Mouse (Mus musculus) limb, embryonic 11.5 days (tissue): Measurements from ENCODE around the gene Yif1b. TPM values are rescaled to one million over a fixed set of nuclear protein-coding genes. Genes with fewer than 3 reads are reported as not detected.

Source experiments
- ATAC-seq: fragments of 200-750 bp; cut with Nextera tagmentation; 2 replicates; pipeline ENCODE4 v1.8.0; 2017; ENCODE audit warnings: low read depth; ENCODE audit not compliant: insufficient number of reproducible peaks, low FRiP score, low TSS enrichment
- DNase-seq: peaks from one replicate; pipeline ENCODE4 v3.0.0-alpha.2; 2015; ENCODE audit warnings: low spot score
- H3K27ac ChIP-seq: fragments of 300-500 bp; sonication (generic); replicated peaks from 2 replicates; pipeline ENCODE4 v1.5.1; 2014; ENCODE audit warnings: low read depth, mild to moderate bottlenecking, low read length
- H3K27me3 ChIP-seq: fragments of 300-500 bp; sonication (generic); 2 replicates; pipeline ENCODE4 v1.6.1; 2014; ENCODE audit warnings: mild to moderate bottlenecking, low read length, mixed read lengths; ENCODE audit not compliant: control insufficient read depth, insufficient read depth
- H3K36me3 ChIP-seq: fragments of 300-500 bp; sonication (generic); 2 replicates; pipeline ENCODE4 v1.6.1; 2014; ENCODE audit warnings: mild to moderate bottlenecking, low read length, moderate library complexity, mixed read lengths; ENCODE audit not compliant: control insufficient read depth, insufficient read depth
- H3K4me1 ChIP-seq: fragments of 300-500 bp; sonication (generic); 2 replicates; pipeline ENCODE4 v1.6.1; 2014; ENCODE audit warnings: low read length, mixed read lengths; ENCODE audit not compliant: control insufficient read depth, insufficient read depth
- H3K4me2 ChIP-seq: fragments of 300-500 bp; sonication (generic); 2 replicates; pipeline ENCODE4 v1.6.1; 2014; ENCODE audit warnings: low read depth, mild to moderate bottlenecking, moderate library complexity; ENCODE audit not compliant: severe bottlenecking
- H3K4me3 ChIP-seq: fragments of 300-500 bp; sonication (generic); 2 replicates; pipeline ENCODE4 v1.5.1; 2014; ENCODE audit warnings: low read depth, low read length
- H3K9ac ChIP-seq: fragments of 300-500 bp; sonication (generic); 2 replicates; pipeline ENCODE4 v1.6.1; 2014; ENCODE audit warnings: mild to moderate bottlenecking, low read length
- H3K9me3 ChIP-seq: fragments of 300-500 bp; sonication (generic); 2 replicates; pipeline ENCODE4 v1.6.1; 2016; ENCODE audit warnings: low read length; ENCODE audit not compliant: control insufficient read depth
- WGBS: fragments of 180-500 bp; shearing (Covaris S2); extraction: QIAGEN DNeasy Blood & Tissue Kit; methylation state at CpG from one replicate; pipeline ENCODE4 v1.1.7; 2014; 5-methylcytosine and 5-hydroxymethylcytosine counted together
- polyA plus RNA-seq: library from polyadenylated mRNA; unstranded; fragments of >200 nt; fragmentation: Nextera tagmentation; extraction: Ambion mirVana; gene quantifications from 2 replicates; pipeline ENCODE4 v1.2.1, GENCODE M21; 2014

Yif1b gene
- polyA plus RNA-seq, 1 experiment from 2014 or later, result 101 TPM

DNA sequence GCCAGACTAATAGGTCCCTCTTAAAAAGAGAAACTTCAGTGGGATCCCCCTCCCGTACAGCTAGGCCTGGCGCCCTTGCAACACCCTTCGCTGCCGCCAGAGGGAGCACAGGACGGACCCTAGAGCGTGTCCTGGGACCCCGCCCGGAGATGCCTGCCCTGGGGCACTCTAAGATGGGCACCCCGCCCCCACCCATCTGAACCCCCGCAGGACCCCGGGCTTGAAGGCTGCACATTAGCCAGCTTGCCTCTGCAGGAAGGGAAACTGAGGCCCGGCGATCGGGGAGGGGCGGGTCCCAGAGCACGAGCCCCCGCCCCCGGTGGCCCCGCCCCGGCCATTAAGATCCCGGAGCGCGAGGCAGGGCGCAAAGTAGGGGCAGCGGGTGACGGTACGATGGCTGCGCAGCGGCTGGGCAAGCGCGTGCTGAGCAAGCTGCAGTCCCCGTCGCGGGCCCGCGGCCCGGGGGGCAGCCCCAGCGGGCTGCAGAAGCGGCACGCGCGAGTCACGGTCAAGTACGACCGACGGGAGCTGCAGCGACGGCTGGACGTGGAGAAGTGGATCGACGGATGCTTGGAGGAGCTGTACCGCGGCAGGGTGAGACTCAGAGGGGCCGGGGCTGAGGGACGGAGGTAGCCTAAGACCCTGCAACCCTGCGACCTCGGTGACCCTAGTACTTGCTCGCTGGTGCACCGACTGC is 51.0 kb downstream of the Yif1b start, which contains the start of gene Ppp1r14a:
Gene Ppp1r14a (plus strand): TSS at position 367 of the 697 bp plus-strand sequence.
- ATAC-seq (no peak), DNase-seq (peak; percentile 92)
- peak within 1 kb of the TSS; percentile 53 for H3K4me3 ChIP-seq
- H3K36me3 ChIP-seq, result no peaks in the 10 kb centered on the region
- H3K4me1 ChIP-seq, result peaks cover 30% of the 10 kb centered on the region
- no peaks in the 10 kb centered on the region for H3K9me3 ChIP-seq
- H3K27me3 ChIP-seq, result peaks cover 3% of the 10 kb centered on the region; the same call in 1 of the 2 replicates
- no peak within 1 kb of the TSS for H3K27ac ChIP-seq
- H3K9ac ChIP-seq, result peak within 1 kb of the TSS; percentile 38
- WGBS, result under 1% methylated on average over 54 of the region's 59 CpGs
- peak within 1 kb of the TSS; percentile 79 for H3K4me2 ChIP-seq

DNA sequence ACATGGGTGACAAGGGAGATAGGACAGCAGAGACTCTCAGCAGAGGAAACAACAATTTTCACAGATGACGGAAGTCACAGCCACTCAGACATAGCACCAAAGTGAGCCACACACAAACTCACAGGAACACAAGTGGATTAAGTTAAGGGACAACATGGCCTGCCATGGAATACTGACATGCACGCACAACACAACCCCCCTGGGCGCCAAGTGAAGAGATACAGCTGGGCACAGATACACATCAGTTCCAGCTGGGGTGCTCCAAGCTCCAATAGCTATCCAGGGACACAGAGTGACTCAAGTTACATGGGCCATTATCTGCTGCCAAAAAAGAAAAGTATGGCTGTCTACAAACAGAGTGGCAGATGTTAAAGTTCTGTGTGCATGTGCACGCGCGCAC is 51.7 kb downstream of the Yif1b start:
- H3K9me3 ChIP-seq, result no peaks in the 10 kb centered on the region
- peaks cover 30% of the 10 kb centered on the region for H3K4me1 ChIP-seq
- H3K27me3 ChIP-seq, result peaks cover 3% of the 10 kb centered on the region; the same call in 1 of the 2 replicates
- ATAC-seq, result no peak
- WGBS, result 64% methylated on average over 6 of the region's 6 CpGs
- H3K4me2 ChIP-seq, result peak overlapping the region; percentile 79; the same call in 1 of the 2 replicates
- no peak for DNase-seq
- H3K36me3 ChIP-seq, result no peaks in the 10 kb centered on the region
- H3K27ac ChIP-seq, result no peak overlapping the region
- H3K4me3 ChIP-seq, result no peak overlapping the region
- no peak overlapping the region for H3K9ac ChIP-seq

DNA sequence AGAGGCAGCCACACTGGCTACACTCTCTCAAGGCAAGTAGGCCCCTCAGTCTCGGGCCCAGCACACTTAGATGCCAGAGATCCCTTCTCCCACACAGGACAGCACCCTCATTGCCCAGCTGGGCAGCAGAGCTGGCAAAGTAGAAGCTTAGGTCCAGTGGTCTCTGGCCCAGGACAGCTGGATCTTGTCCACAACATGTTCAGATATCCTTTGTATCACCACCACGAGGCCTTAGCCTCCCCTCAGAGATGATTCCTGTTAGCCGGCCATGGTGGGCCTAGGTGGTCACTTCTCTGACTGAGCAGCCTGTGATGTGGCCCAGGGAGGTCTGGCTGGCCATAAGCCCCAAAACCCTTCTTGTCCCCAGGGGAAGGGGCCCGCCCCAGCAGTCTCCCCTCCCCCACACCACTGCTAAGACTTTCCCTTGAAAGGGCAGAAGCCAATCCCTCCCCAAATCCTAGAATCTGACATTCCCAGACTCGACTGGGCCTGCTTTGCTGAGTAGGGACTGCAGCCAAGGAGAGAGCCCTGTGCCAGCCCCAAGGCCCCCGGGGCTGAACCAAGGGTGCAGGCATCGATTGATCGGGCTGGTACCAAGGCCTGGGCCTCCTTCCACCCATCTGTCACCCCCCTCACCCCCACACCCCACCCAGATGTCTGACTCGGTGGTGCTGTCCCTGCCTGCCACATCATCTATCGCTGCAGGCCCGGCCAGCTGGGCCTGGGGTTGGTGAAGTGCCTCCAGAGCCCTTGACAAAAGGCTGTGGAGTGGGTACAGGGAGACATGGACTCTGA is 52.8 kb downstream of the Yif1b start:
- H3K4me3 ChIP-seq, result no peak overlapping the region
- H3K27me3 ChIP-seq, result peaks cover 3% of the 10 kb centered on the region; the same call in 1 of the 2 replicates

DNA sequence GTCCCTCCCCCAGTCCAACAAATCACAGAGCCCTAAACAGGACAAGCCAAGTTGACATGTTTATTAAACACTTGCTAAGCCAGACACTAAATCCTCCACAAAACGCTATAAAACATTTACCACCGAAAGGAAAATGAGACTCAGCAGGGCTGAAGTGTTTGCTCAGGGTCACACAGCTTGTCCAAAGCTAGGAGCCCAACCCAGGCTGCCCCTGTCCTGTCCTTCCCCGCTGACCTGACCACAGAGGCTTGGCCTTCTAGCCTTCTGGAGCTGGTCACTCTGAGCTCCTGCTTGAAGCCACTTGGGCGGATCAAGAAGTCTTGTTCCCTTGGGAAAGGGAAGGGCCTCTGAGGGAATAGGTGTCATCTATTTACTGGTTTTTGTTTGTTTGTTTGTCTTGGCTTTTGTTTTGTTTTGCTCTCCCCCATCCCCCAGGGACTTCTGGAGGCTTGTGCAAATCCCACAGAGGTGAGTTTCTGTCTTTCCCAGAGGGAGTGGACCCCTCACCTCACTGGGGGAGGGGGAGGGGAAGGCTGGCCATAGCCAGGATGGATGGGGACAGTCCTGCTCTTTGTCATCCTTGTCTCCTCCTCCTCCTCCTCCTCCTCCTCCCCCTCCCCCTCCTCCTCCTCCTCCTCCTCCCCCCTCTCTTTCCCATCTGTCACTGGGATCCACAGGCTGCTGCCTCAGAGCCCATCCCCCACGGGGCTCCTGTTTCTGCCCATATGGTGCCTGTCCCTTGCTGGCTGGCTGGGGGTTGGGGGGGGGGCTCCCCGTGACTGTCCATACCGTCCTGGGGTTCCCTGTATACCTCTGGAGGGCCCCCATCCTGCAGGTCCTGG is 53.7 kb downstream of the Yif1b start:
- Histone ChIP-seq H3K27me3 (peaks cover 3% of the 10 kb centered on the region; the same call in 1 of the 2 replicates), H3K9me3 (no peaks in the 10 kb centered on the region), H3K4me2 (no peak overlapping the region), H3K4me1 (peaks cover 30% of the 10 kb centered on the region), H3K36me3 (no peaks in the 10 kb centered on the region), H3K9ac (no peak overlapping the region), H3K4me3 (no peak overlapping the region), H3K27ac (no peak overlapping the region)
- WGBS, result 4% methylated on average over 6 of the region's 7 CpGs
- no peak for DNase-seq
- 0 out of 2 replicates have a peak, but pooled peaks have one; percentile 24 for ATAC-seq

More for the DNA sequence above, 52.8 kb downstream of the Yif1b start:
- 22% methylated on average over 11 of the region's 11 CpGs for WGBS
- Histone ChIP-seq H3K27ac (no peak overlapping the region), H3K4me1 (peaks cover 30% of the 10 kb centered on the region), H3K36me3 (no peaks in the 10 kb centered on the region), H3K4me2 (no peak overlapping the region), H3K9ac (no peak overlapping the region), H3K9me3 (no peaks in the 10 kb centered on the region)
- no peak for ATAC-seq
- no peak for DNase-seq

DNA sequence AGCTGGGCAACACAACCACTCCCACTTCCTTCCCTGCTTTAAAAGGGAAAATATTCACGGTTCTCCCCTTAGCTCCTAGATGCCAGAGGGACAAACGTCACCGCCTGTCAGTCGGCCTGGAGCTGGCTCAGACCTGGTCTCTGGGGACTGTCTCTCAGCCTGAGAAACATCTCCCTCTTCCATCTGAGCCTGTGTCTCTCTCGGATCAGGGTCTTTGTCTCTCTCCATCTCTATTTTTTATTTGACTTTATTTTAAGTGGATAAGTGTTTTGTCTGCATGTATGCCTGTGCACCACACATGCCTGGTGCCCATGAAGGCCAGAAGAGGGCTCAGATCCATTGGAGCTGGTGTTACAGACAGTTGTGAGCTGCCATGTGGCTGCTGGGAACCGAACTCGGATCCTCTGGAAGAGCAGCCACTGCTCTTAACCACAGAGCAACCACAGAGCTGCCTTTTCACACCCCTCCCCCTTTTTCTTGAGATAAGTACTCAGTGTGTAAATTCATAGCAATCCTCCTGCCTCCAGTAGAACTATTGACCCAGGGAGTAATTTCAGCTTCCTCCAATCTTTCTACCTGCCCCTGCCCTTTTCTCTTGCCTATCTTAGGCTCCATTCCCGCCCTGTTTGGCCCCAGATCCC is 54.4 kb downstream of the Yif1b start:
- H3K9me3 ChIP-seq, result no peaks in the 10 kb centered on the region
- no peaks in the 10 kb centered on the region for H3K36me3 ChIP-seq
- no peak overlapping the region; the same call in 1 of the 2 replicates for H3K27ac ChIP-seq
- peaks cover 3% of the 10 kb centered on the region; the same call in 1 of the 2 replicates for H3K27me3 ChIP-seq
- H3K4me2 ChIP-seq, result no peak overlapping the region
- ATAC-seq, result 0 out of 2 replicates have a peak, but pooled peaks have one; percentile 5
- H3K4me3 ChIP-seq, result no peak overlapping the region
- H3K4me1 ChIP-seq, result peaks cover 30% of the 10 kb centered on the region
- no peak overlapping the region for H3K9ac ChIP-seq
- DNase-seq, result no peak
- WGBS, result 18% methylated on average over 8 of the region's 8 CpGs

DNA sequence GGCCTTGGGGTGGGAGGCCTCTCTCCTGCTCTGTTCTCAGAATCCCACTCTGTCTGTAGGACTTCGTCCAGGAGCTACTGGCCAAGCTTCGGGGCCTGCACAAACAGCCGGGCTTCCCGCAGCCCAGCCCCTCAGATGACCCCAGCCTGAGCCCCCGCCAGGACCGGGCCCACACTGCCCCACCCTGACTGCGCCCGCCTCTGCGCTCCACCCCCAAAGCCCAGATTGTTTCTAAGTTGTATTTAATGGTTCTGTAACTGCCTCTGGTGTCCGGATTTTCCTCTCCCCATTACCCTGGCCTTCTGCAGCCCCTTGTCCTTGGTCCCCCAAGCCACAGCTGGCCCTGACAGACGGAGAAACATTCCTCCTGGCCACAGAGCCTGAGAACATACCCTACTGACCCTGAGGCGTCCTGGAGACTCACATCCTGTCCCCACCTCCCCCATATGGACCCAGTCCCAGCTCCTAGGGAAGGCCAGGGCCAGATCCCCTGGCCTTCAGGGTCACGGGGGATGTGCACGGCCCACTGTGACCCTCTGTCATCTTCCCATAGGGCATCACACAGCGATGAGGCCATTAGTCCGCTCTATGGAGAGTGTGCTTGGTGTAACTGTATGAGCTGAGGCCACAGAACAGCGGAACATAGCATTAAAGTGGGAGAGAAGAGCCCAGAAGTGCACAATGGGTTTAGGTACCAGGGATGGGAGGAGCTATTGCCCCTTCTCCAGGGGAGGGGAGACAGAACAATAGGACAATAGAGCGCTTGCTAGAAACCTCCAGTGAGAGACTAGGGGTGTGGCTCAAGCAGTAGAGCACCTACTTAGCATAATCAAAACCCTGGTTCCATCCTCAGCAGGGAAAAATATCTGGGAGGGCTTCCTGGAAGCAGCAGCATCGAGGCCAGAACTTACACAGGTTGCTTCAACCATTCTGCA is 55.3 kb downstream of the Yif1b start:
- Histone ChIP-seq H3K4me3 (no peak overlapping the region), H3K36me3 (no peaks in the 10 kb centered on the region), H3K27ac (peak overlapping the region; percentile 39; the same call in 1 of the 2 replicates), H3K4me2 (no peak overlapping the region), H3K9ac (0 out of 2 replicates have a peak overlapping the region, but pooled peaks have one; percentile 22), H3K9me3 (no peaks in the 10 kb centered on the region), H3K27me3 (peaks cover 3% of the 10 kb centered on the region; the same call in 1 of the 2 replicates), H3K4me1 (peaks cover 30% of the 10 kb centered on the region)
- ATAC-seq (no peak), DNase-seq (no peak)
- WGBS, result 26% methylated on average over 19 of the region's 19 CpGs

DNA sequence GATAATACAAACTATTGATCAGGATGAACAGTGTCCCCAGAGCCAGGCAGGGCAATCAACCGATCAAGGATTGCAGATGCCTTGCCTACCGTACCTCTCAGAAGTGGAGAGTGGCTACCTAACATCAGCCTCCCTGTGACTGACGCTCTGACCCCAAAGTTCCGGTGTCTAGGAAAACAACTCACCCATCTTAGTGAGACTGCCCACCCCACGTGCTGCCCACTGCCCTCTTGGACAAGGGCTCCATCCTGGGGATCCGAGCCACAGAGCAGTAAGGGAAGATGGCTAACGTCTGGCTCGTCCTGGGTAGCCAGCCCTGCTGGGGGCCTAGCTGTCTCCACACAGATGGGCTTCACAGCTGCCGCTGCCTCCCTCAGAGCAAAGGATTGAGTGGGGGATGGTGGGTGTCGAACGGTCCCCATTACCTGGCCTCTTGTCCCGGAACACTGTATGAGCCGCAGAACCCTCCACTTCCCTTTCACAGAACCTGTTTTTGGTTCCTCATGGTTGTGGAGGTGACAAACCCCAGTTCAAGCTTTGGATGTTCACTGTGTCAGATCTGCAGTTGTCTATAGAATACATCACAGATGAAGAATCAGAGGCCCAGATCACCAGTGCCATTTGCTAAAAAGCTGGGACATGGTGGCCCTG is 56.1 kb downstream of the Yif1b start:
- H3K27ac ChIP-seq, result no peak overlapping the region

More for the DNA sequence above, 56.1 kb downstream of the Yif1b start:
- peaks cover 30% of the 10 kb centered on the region for H3K4me1 ChIP-seq
- no peaks in the 10 kb centered on the region for H3K36me3 ChIP-seq
- no peak overlapping the region for H3K9ac ChIP-seq
- DNase-seq (no peak), ATAC-seq (no peak)
- H3K27me3 ChIP-seq, result peaks cover 3% of the 10 kb centered on the region; the same call in 1 of the 2 replicates
- no peaks in the 10 kb centered on the region for H3K9me3 ChIP-seq
- H3K4me3 ChIP-seq, result no peak overlapping the region
- no peak overlapping the region for H3K4me2 ChIP-seq
- WGBS, result 66% methylated on average over 13 of the region's 13 CpGs
